Mouse (Mus musculus) gonadal fat pad, adult 2 months (tissue): Measurements from ENCODE around the gene Hoxd9. TPM values are rescaled to one million over a fixed set of nuclear protein-coding genes. Genes with fewer than 3 reads are reported as not detected.

Experiments used
- DNase-seq: peaks from one replicate; pipeline ENCODE4 v3.0.0-alpha.2; 2012; ENCODE audit warnings: low read depth
- polyA plus RNA-seq: library from polyadenylated mRNA; depleted of rRNA; stranded (reverse); fragments of >200 nt; gene quantifications from 2 replicates; pipeline ENCODE4 v1.2.3, GENCODE M21; 2012; rRNA removed

The Hoxd9 gene
- polyA plus RNA-seq, result 17.1 and 28.9 TPM in 2 replicates

DNA sequence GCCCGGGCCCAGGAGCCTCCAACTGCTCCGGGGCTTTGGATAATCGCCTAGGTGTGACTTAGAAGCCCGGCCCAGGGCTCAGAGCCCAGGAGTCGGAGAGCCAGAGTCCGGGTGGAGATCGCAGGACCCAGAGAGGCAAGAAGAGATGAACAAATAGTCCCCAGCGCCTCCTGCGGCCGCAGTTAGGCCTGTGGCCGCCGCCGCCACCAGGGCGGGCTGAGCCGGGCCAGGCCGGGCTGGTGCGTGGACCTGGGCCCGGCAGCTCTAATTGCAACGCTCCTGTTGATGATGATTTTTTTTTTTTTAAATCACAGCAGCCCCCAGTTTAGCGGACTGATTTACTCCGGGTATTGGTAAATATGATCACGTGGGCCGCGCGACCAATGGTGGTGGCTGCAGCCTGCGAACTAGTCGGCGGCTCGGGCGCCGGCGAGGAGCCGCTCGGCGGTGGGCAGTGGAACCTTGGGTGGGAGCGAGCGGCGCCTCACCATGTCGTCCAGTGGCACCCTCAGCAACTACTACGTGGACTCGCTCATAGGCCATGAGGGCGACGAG, at the start of gene Hoxd9:
Hoxd9 (plus strand) TSS at position 161 of the 555 bp plus-strand sequence.
- DNase-seq, result no peak

GRCm38 (mm10) chr2:74652996-74653340, 44.6 kb upstream of the Hoxd9 start:
- no peak for DNase-seq

GRCm38 (mm10) chr2:74653781-74654535, 43.6 kb upstream of the Hoxd9 start:
- no peak for DNase-seq

GRCm38 (mm10) chr2:74654743-74655419, 42.6 kb upstream of the Hoxd9 start:
- DNase-seq, result no peak

DNA sequence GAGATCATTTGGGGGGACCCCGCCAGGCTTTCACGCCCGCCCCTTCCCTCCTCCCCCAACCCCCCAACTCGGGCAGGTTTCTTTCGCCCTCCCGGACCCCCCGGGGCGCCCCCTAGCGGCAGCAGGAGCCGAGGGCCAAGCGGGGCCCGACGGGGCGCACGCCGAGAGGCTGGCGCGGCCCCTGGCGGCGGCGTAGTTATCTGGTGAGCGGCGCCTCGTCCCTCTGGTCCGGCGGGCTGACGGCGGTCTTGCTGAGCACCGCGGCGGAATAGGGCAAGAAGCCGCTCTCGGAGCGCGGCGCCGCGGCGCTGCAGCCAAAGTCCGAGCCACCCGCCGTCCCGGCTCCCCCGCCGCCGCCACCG, 42.1 kb upstream of the Hoxd9 start:
- DNase-seq, result no peak

DNA sequence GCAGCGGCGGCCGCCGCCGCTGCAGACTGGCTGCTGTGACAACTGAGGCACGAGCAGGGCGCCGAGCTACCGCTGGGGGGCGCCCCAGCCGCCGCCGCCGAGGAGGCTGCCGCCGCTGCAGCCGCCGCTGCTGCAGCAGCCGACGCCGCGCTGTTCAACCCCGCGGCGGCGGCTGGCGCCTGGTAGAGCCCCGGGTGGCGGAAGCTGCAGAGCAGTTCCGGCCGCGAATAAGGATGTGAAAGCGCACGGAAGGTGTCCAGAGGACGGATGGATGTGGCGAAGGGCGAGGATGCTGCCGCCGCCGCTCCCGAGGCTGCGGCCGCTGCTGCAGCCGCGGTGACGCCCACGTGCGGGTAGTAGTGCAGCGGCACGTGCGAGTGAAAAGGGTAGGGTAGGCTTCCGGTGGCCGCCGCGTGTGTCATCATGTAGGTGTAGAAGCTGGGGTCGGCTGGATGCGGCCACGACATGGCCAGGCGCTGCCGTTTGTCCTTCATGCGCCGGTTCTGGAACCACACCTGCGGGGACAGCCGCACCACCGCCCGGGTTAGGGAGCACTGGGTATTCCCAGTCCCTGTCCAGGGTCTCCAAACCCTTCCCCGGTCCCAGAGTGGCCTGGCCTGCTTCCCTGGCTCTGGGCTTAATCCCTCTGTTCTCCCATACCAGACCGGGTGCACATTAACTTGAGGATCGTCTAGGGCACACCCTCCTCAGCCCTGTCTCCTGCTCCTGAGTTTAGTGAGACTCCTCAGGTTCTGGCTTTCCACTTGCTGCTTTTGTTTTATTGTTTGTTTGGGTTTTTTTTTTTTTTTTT, 41.5 kb upstream of the Hoxd9 start:
- DNase-seq, result no peak

- no peak for DNase-seq
Observed at GRCm38 (mm10) chr2:74656632-74657021, 40.9 kb upstream of the Hoxd9 start.

- no peak for DNase-seq
Observed at GRCm38 (mm10) chr2:74657251-74658023, 40.1 kb upstream of the Hoxd9 start.

- DNase-seq, result no peak
Observed at GRCm38 (mm10) chr2:74658024-74658666, 39.4 kb upstream of the Hoxd9 start.

- DNase-seq, result no peak
Observed at GRCm38 (mm10) chr2:74658667-74659371, 38.7 kb upstream of the Hoxd9 start.

DNA sequence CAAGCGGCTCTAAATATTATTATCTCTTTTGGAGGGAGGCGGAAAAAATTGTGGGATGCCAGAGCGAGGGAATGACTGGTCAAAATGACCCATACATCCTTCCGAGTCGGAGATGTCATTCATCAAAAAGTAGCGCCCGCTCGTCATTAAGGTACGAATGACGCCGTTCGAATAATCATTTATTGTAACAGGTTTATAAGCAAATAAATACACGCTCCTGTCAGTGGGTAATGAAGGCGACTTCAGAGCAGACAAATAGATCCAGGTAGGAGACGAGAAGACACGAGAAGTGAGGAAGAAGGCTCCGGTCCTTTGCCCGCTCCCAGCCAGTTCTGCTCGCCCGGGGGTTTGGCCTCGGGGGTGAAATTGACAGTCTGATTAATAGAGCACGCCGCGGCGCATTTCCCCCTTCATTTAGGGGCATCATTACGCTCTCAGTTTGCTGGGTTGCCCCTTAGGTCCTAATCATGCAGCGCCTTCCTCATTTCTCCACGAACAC, 38.0 kb upstream of the Hoxd9 start, which contains the start of gene Evx2:
Evx2 (minus strand) TSS at position 51 of the 499 bp plus-strand sequence.
- no peak for DNase-seq

DNA sequence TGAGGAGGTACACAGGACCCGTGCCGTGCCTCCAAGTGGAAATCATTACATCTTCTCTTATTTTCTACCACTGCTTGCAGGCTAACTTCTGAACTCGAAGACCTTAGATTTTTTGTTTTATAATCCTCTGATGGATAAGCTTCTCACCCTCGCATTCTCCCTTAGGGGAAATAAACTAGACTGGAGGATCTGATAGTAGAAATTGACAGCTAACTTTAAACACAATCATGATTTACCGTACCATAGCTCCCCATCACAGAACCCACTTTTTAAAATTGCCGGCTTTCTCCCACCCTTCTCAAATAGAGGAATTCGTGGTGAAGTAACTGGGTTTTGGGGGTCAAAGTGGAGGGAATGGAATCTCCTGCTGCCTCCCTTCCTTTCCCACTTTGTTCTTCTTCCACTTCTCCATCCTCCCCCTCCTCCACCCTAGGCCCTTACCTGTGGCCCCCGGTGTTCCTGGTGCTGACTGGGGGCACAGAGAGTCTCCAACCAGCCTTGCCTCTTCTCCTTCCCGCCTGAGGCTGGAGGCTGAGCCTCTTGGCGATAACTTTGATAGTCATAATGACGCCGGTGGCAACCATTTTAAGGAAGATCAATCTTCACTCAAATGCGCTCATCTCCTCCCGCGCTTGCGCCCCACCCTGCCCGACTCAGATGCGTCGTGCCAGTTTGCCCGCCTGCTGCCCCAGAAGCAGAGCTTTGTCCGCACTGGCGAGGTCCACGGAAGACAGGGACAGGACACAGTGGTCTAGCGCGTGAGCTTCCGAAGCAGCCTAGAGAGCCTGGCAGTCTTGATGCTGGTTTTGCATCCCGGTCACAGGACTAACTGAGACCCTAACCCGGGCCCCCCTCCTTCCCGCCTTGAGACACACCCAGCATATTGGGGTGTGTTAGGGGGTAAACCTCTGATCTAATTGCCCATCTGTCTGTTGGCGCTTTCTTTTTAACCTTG, 36.8 kb upstream of the Hoxd9 start:
- no peak for DNase-seq

GRCm38 (mm10) chr2:74661685-74662084, 35.8 kb upstream of the Hoxd9 start:
- DNase-seq, result no peak

GRCm38 (mm10) chr2:74663291-74663925, 34.1 kb upstream of the Hoxd9 start:
- DNase-seq, result no peak

DNA sequence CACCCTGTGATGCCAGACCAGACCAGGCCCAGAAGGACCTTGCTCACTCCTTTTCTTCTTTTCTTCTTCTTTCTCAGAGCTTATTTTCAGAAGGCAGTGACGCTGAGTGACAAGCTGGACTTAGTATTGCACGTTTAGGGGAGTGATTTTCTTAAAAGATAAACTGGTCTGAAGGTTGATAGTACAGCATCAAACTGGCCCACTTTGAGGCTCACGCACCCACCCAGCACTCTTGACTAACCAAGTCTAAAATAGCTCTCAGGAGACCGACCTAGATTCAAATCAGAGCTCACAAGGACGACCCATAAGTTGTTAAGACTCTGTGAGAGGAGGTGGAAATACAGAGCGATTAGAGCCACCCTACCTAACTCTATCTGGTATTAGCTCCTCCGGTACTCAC, 31.1 kb upstream of the Hoxd9 start:
- DNase-seq, result no peak

- DNase-seq, result no peak
Observed at GRCm38 (mm10) chr2:74667191-74667841, 30.2 kb upstream of the Hoxd9 start.

DNA sequence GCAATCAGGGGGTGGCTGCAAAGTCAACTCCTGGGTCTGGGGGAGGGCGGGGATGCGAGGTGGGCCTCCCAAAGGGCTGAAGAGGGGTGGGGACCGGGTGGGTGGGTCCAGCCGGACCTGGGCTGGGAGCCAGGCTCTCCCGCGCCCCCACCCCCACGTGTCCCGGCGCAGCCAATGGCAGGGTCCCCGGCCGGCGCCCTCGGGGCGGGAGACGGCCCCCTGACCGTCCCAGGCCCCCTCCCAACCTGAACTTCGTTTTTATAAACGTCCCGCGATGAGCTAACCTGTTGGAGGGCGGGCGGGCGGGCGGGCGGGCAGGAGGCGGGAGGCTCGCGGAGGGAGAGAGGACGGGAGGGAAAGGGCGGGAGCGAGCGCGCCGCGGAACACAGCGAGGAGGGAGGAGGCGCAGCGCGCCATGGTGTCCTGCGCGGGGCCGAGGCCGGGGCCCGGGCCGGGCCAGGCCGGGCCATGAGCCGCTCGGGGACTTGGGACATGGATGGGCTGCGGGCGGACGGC, 29.6 kb upstream of the Hoxd9 start, which contains the start of gene Hoxd13:
Hoxd13 (plus strand) TSS at position 469 of the 516 bp plus-strand sequence.
- DNase-seq, result no peak
